Mouse (Mus musculus) layer of hippocampus, adult 9-11 months (tissue): ENCODE results near the gene Sf3b6.
"Not testable (repeated sequence)": the region's sequence is repeated elsewhere in the genome, so short reads cannot be mapped to it uniquely, and the experiment has no call there.

Experiments
- DNase-seq: peaks from one replicate; pipeline ENCODE4 v3.0.0; 2022

The Sf3b6 gene

DNA sequence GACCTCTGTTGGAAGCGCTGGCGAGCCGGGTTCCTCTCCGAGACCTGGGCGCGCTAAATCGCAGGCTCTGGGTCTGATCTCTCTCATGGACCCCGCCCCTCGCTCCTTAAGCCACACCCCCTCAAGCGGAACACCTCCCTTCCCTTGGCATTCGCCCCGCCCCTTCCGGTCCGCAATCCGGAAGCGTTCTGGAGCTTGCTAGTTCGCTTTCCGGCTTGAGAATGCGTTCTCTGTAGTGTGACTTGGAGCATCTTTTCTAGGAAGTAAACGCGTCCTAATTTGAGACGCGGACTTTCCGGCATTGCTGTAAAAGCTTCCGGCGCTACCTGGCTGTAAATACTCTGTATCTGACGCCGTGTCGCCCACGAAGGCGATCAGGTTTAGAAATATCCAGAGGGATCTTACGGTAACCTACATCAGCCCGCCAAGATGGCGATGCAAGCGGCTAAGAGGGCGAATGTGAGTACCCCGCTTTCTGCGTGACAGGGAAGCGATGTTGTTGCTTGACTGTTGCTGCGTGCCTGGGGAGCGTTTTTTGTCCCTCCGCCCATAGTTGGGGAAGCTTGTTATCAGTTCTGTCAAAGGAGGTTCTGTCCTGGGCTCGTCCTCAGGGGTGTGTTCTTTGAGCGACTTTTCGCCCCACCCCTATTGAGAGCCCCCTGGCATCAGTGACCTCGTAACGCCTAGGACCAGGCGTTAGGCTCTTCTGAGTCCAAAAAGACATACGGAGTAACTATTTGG lies at the start of gene Sf3b6:
Gene Sf3b6, plus strand, starts transcription at position 184 of the 741 bp plus-strand sequence.
- DNase-seq: peak; percentile 97

DNA sequence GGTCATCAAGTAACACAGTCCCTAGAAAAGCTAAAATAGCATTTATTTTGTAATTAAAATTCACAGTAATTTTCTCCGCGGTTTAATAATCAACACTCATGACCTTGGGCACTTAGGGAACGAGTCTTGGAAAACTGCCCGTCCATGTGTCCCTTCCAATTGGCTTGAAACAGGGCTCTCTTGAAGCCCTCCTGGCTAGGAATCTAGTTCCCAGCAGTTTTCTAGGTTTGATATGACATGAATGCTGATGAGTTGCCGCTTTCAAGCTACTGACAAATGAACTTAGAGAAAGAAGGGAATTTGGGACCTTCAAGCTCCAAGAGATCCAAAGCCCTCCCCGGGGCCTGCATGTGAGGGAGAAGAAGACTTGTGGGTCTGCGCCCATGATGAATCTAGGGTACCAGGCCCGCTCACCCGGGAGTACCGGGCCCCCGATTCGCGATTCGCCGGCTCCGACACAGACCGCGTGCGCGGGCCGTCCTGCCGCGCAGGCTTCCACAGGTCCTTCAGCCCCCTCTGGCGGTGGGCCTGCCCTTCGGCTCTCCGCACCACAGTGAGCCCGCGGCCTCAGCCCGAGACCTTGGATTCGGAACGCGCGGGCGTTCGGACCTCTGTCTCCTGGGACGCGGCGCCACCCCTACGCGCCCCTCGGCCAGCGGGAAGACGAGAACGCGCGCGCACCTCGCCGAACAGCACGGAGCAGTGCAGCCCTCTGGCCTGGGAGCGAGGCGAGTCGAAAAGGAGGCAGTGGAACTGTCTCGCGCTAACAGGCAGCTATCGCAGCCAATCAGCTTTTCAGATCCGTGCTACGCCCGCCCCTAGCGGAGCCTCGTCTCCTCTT lies 48.6 kb upstream of the Sf3b6 start, which contains the start of the genes Pfn4 and Fam228b:
Gene Pfn4, plus strand, starts transcription at position 531 of the 841 bp plus-strand sequence.
Gene Fam228b, minus strand, starts transcription at position 776 of the 841 bp plus-strand sequence.
- DNase-seq: peak; percentile 95

- DNase-seq: no peak
Measured at GRCm38 (mm10) chr12:4769333-4769723, 48.0 kb upstream of the Sf3b6 start.

GRCm38 (mm10) chr12:4774895-4775587 lies 42.3 kb upstream of the Sf3b6 start:
- no peak for DNase-seq

- no peak for DNase-seq
Measured at GRCm38 (mm10) chr12:4775588-4775949, 41.8 kb upstream of the Sf3b6 start.

- DNase-seq: no peak
Measured at GRCm38 (mm10) chr12:4777734-4778133, 39.6 kb upstream of the Sf3b6 start.

- no peak for DNase-seq
Measured at GRCm38 (mm10) chr12:4780245-4780644, 37.1 kb upstream of the Sf3b6 start.

DNA sequence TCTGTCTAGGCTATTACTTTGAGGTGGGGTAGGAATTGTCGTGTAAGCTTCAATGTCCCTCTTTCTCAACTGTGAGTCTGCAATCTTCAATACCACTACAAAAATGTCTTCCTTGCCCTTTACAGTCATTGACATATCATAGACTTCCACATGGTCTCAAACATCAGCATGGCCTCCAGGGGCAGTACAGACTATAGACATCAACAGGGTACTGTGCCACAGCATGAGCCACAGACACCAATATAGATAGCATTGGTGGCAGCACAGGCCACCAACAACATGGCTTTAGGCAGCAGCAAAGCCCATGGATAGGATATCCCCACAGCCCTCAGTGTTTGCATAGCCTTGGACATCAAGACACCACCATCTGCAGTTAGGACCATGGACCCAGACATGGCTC lies 36.1 kb upstream of the Sf3b6 start:
- DNase-seq: no peak

DNA sequence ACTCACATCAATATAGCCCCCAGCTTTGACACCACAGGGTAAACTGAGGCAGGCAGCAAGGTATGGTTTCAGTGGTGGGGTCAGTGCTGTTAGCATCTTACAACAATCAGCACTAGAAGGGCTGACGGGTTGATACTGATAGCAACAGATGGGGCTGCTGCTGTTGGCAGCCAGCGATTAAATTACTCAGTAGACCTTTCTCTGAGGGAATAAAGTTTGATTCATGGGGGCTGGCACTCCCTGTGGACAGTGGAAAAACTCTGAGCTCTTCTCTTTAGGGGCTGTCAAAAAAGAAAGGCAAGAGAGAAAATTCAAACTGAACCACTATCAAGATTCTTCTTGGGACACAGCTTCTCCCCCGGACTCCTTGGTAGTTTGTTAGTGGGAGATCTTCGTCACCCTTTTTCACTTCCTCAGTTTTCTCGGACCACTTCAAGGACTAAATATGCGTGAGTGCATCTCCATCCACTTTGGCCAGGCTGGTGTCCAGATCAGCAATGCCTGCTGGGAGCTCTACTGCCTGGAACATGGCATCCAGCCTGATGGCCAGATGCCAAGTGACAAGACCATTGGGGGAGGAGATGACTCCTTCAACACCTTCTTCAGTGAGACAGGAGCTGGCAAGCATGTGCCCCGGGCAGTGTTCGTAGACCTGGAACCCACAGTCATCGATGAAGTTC lies 35.5 kb upstream of the Sf3b6 start:
- DNase-seq: not testable (repeated sequence)

- DNase-seq: no peak
Measured at GRCm38 (mm10) chr12:4783598-4783997, 33.7 kb upstream of the Sf3b6 start.

GRCm38 (mm10) chr12:4784466-4784865 lies 32.9 kb upstream of the Sf3b6 start:
- DNase-seq: no peak

- DNase-seq: not testable (repeated sequence)
Measured at GRCm38 (mm10) chr12:4788128-4788527, 29.2 kb upstream of the Sf3b6 start.

- DNase-seq: no peak
Measured at GRCm38 (mm10) chr12:4793718-4794117, 23.6 kb upstream of the Sf3b6 start.

DNA sequence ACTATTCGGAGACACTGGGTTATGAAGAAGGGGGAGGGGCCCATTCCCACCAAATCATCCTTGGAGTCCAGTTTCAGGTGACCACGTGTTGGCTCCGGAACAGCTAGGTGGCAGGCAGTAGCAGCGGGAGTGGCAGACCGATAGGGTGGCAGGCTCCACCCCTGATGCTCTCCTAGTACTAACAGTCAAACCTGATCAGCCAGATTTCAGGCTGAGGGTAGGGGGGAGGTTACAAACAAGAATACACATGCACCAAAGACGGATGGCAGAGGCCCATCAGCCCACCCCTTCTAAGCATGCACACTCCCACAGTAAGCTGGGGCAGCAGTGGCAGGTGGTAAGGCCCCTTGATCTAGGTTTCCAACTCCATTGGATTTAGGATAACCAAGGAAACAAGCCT lies 19.9 kb upstream of the Sf3b6 start:
- DNase-seq: not testable (repeated sequence)

- DNase-seq: no peak
Measured at GRCm38 (mm10) chr12:4811036-4811435, 6.3 kb upstream of the Sf3b6 start.

- no peak for DNase-seq
Measured at GRCm38 (mm10) chr12:4811705-4812104, 5.6 kb upstream of the Sf3b6 start.

GRCm38 (mm10) chr12:4813636-4814035 lies 3.7 kb upstream of the Sf3b6 start:
- DNase-seq: no peak

DNA sequence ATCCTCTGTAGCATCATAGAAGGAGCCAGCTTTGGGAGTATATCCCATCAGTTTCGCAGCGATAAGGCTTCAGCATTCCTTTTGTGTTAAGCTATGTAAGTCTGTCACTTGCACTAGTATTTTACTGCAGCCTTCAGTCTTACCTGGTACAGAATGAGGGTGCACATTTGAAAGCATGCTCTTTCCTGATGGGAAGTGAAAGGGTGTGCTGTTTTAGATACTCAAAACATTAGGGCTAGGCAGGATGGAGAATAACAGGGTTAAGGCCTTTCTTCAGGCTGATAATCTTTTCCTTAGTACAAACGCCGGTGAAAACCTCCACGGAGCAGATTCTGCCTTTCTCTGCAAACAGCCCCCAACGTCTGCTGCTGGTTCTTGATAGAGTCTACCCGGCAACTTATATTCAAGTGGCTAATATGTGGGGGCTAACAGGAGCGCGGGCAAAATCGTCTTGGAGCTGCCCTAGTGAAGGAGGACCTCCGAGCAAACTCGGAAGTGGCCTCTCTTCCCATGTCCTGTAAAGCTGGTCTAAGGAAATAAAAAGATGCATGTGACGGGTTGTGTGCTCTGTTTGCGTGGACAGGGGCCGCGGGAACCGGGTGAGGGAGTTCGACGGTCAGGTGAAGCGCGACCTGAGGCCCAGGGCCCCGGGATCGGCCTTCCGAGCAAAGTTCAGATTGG lies 524 bp upstream of the Sf3b6 start:
- no peak for DNase-seq

GRCm38 (mm10) chr12:4827256-4827655 lies 9.9 kb downstream of the Sf3b6 start:
- DNase-seq: no peak

DNA sequence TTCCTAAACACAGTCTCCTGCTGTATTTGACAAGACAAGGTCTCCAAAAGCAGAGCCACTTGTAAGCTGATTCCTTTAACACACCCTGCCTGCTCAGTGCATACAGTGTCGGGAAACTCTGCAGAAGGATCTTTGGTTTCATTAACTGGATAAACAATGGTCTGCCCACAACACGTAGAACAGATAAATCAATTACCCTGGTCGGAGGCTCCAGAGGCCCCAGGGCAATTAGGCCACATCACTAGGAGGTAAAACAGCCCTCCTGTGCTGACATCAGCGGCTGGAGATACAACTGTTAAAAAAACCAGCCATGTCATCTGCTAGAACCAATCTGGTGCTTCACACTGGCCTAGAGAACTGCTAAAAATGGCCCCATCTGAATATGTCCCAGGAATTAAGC lies 19.6 kb downstream of the Sf3b6 start:
- no peak for DNase-seq

- DNase-seq: no peak
Measured at GRCm38 (mm10) chr12:4840010-4840409, 22.7 kb downstream of the Sf3b6 start.

GRCm38 (mm10) chr12:4840741-4841140 lies 23.4 kb downstream of the Sf3b6 start:
- DNase-seq: peak; percentile 26
